Mouse (Mus musculus) cerebellum, adult 2 months (tissue): ENCODE results near the gene Scaf11. TPM values are rescaled to one million over a fixed set of nuclear protein-coding genes. Genes with fewer than 3 reads are reported as not detected.
"Not testable (repeated sequence)": the region's sequence is repeated elsewhere in the genome, so short reads cannot be mapped to it uniquely, and the experiment has no call there.

Experiments used
- DNase-seq, 2 experiments: peaks; one replicate each; pipeline ENCODE4 v3.0.0; 2021
- H3K27ac ChIP-seq: fragments of 200-500 bp; 2 replicates; pipeline ENCODE4 v1.5.1; 2012; ENCODE audit warnings: low read length, control low read depth, inconsistent platforms; ENCODE audit not compliant: insufficient read depth
- H3K27me3 ChIP-seq: fragments of 200-500 bp; 2 replicates; pipeline ENCODE4 v1.6.1; 2012; ENCODE audit warnings: inconsistent platforms, mild to moderate bottlenecking, low read length, moderate library complexity; ENCODE audit not compliant: control insufficient read depth, insufficient read depth
- H3K4me1 ChIP-seq: fragments of 200-500 bp; 2 replicates; pipeline ENCODE4 v1.6.1; 2011; ENCODE audit warnings: low read length; ENCODE audit not compliant: control insufficient read depth, insufficient read depth
- H3K4me3 ChIP-seq: fragments of 200-500 bp; replicated peaks from 2 replicates; pipeline ENCODE3; 2011; ENCODE audit warnings: mild to moderate bottlenecking, low read depth, low read length, control low read depth; ENCODE audit not compliant: insufficient read depth
- CTCF ChIP-seq: fragments of 200-500 bp; IDR thresholded peaks from 2 replicates; pipeline ENCODE4 v1.5.1; 2011; ENCODE audit warnings: low read depth, mild to moderate bottlenecking, control low read depth, low read length, moderate library complexity, borderline replicate concordance; ENCODE audit not compliant: insufficient read depth
- POLR2A ChIP-seq: fragments of 200-500 bp; IDR thresholded peaks from 2 replicates; pipeline ENCODE4 v1.6.1; 2011; ENCODE audit warnings: low read length, control low read depth, borderline replicate concordance; ENCODE audit not compliant: insufficient read depth
- WGBS: fragments of 180-500 bp; shearing (Covaris S2); methylation state at CpG from one replicate; pipeline ENCODE4 v1.1.7; 2018; 5-methylcytosine and 5-hydroxymethylcytosine counted together
- polyA plus RNA-seq: library from polyadenylated mRNA; depleted of rRNA; stranded (reverse); fragments of >200 nt; gene quantifications from 2 replicates; pipeline ENCODE4 v1.2.3, GENCODE M21; 2012

The Scaf11 gene
- polyA plus RNA-seq, 1 experiment = 40.8 TPM

DNA sequence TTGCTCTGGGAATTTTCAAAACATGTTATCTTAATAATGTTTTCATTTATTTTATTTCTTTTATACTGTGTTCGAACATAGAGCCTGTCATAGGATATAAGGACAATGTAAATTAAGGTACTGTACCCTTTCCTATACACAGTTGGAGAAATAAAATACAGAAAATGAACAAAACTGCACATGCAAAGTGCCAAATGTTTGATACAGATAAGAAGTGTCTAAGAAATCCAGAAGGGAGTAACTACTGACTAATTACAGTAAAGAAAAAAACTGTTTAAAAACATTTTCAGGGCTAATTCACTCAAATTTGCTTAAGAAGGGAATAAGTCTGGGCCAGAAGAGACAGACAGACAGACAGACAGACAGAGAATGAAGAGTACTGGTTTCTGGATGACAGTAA is 7.3 kb downstream of the Scaf11 start:
- H3K4me1 ChIP-seq = peaks cover 3% of the 10 kb centered on the region
- DNase-seq = no peak

DNA sequence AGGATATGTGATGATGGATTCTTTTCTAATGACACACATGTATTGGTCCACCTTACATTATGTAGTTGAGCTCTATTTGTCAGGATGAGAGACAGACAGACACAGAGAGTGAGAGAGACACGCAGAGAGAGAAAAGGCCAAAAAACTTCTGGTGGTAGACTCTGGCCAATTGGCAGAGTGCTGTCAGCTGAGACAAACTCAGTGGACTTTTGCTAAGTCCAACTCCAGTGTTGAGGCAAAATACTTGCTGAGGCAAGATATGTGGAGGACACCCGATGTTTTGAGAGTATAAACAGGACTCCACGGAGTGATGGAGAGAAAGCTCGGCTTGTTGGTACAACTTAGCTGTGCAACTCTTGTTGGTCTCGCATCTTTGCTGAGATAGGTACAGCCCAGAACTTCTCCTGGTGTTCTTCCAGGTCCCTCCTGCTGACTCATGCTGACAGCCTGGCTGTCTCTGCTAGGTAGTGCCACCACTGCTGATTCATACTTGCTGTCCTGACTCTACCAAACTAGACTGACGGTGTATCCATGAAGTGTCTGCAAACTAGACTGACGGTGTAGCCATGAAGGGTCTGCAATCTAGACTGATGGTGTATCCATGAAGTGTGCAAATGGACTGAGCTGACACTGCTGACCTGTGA is 11.9 kb downstream of the Scaf11 start:
- Histone ChIP-seq H3K4me1 (peaks cover 3% of the 10 kb centered on the region), H3K27ac (no peak overlapping the region), H3K4me3 (no peak overlapping the region), H3K27me3 (no peaks in the 10 kb centered on the region)
- WGBS = 59% methylated on average over 7 of the region's 7 CpGs
- TF ChIP-seq POLR2A (no peak), CTCF (no peak)
- DNase-seq = peak; percentile 37 to 50

More for the DNA sequence above, 7.3 kb downstream of the Scaf11 start:
- WGBS = 98% methylated on average over 1 of the region's 1 CpGs
- H3K4me3 ChIP-seq = no peak overlapping the region
- H3K27ac ChIP-seq = no peak overlapping the region
- no peaks in the 10 kb centered on the region for H3K27me3 ChIP-seq
- TF ChIP-seq POLR2A (no peak), CTCF (no peak)

DNA sequence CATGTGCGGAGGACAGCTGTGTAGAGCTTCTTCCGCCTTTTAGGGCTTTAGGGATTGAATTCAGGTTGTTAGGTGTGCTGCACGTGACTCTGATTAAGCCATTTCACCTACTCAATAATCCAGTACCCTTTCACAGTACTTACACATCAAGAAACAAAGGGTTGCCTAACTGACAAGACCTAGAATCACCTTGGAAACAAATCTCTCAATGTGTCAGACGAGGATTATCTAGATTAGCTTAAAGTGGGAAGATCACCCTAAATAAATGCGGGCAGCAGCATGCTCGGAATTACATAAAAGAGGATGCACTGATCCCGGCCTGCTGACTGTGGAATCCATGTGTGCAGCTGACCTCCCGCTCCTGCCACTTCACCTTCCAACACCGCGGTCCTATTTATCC is 13.9 kb downstream of the Scaf11 start:
- no peak overlapping the region for H3K4me3 ChIP-seq
- TF ChIP-seq POLR2A (no peak), CTCF (no peak)
- WGBS = 88% methylated on average over 10 of the region's 10 CpGs

DNA sequence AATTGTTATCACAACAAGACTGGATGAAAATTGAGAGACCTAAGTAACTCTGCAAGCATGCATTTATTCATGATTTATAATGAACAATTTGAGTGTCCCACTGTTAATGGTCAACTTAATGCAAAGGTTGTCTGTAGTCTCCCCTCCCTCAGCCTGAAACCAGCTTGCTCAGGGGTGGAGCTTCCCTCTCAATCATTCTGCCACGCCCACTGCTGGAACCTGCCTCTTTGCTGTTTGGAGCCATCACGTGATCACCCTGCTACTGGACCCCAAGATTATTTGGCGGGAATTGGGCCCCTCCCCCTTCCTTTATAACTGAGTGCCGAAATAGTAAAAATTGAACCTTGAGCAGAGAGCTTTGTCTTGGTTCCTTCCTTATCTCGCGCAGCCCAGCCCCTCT is 19.2 kb downstream of the Scaf11 start:
- not testable (repeated sequence) for H3K4me1 ChIP-seq, H3K27ac ChIP-seq, H3K4me3 ChIP-seq, H3K27me3 ChIP-seq, DNase-seq
- 84% methylated on average over 6 of the region's 6 CpGs for WGBS

More for the DNA sequence above, 13.9 kb downstream of the Scaf11 start:
- Histone ChIP-seq H3K27ac (no peak overlapping the region), H3K27me3 (no peaks in the 10 kb centered on the region), H3K4me1 (peaks cover 3% of the 10 kb centered on the region; the same call in 1 of the 2 replicates)
- DNase-seq = no peak

DNA sequence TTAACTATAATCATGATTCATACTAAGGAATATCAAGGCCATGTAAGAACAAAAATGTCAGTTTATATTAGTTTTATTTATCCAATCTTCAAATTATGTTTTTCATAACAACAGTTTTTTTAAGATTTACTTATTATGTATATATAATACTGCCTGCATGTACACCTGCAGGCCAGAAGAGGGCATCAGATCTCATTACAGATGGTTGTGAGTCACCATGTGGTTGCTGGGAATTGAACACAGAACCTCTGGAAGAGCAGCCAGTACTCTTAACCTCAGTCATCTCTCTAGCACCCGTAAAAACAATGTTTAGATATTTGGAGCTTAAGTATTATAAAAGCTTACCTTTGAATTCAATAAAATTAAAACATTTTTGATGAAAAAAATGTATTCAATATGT is 26.4 kb downstream of the Scaf11 start:
- DNase-seq = no peak
- TF ChIP-seq CTCF (no peak), POLR2A (no peak)
- H3K27ac ChIP-seq = no peak overlapping the region
- no peak overlapping the region for H3K4me3 ChIP-seq
- WGBS = 100% methylated on average over 1 of the region's 1 CpGs
- no peaks in the 10 kb centered on the region for H3K27me3 ChIP-seq
- H3K4me1 ChIP-seq = no peaks in the 10 kb centered on the region

DNA sequence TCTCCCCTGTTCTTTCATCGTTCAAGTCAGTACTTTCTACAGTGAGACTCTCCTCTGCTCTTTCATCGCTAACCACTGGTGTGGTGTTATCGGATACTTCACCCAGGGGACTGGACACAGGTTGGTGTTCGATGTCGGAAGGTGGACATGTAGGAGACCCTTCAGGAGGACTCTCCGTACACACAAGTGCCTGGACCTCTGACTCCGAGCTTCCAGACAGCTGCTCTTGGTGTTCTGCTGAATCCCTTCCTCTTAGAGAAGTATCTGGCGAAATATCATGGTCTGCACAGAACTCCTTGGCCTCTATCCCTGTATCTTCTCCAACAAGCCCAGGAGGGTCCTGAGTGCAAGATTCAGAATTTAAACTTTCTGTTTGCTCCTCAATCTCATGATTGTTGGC is 40.7 kb downstream of the Scaf11 start:
- Histone ChIP-seq H3K27ac (no peak overlapping the region), H3K27me3 (no peaks in the 10 kb centered on the region), H3K4me3 (no peak overlapping the region), H3K4me1 (no peaks in the 10 kb centered on the region; the same call in 1 of the 2 replicates)
- no peak for DNase-seq
- TF ChIP-seq POLR2A (no peak), CTCF (no peak)
- 94% methylated on average over 8 of the region's 8 CpGs for WGBS

DNA sequence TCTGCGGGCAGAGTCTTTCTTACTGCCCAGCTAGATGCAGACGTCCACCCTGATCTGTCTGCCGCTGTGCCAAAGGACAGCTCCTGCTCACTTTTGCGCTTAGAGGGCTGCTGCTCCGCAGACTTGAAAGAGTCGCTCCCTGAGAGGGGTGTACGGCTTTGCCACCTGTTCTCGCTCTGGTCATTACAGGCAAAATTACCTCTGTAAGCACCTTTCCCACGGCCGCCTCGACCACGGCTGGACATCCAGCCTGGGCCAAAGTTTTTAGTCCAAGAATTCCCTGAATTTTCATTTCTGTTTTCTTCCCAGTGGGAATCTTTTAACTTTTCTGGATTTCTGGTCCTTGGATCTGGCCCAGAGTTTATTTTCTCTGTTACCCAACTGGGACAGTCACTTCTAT is 42.5 kb downstream of the Scaf11 start:
- Histone ChIP-seq H3K27me3 (no peaks in the 10 kb centered on the region), H3K4me1 (no peaks in the 10 kb centered on the region; the same call in 1 of the 2 replicates), H3K27ac (no peak overlapping the region), H3K4me3 (no peak overlapping the region)
- no peak for DNase-seq
- TF ChIP-seq CTCF (no peak), POLR2A (no peak)
- WGBS = 90% methylated on average over 12 of the region's 12 CpGs

DNA sequence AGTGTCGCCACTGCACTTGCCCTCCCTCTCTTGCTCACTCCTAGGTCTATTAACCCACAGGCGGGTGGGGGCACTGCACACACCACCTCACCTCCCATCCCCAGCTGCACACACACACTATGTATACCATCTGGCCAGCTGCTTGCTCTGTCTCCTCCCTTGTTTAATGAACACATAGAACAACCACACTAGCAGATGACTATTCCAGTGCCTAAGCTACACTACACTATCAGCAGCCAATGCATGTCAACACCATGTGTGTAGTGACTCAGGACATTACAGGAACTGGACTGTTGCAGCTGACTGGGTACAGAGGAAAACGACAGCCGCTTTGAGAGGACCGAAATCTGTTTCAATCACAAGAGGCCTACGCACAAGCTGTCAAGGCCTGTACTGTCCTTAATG is 51.9 kb downstream of the Scaf11 start:
- Histone ChIP-seq H3K27me3 (no peaks in the 10 kb centered on the region), H3K4me3 (no peak overlapping the region), H3K4me1 (no peaks in the 10 kb centered on the region), H3K27ac (no peak overlapping the region)
- 91% methylated on average over 6 of the region's 6 CpGs for WGBS
- TF ChIP-seq CTCF = no peak
- TF ChIP-seq POLR2A = no peak
- DNase-seq = no peak
